In the genomic region with DNA sequence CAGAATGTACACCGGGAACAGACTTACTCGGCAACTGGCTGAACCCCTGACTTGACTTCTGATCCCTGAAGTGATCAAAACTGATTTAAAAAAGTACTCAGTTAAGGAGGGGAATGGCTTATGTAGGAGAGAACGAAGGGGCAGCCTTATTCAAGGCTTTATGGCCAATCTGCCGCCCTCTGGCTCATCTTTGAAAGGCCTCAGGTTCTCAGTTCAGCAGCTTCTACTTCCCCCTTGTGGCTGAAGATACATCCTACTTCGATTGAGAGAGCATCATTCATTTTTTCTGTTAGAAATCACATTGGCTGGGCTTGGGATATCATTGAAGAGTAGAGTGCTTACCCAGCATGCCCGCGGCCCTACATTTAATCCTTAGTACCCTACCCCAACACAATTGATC, we compare ENCODE assay signal across 9 mouse cellular contexts. TPM values are rescaled to one million over a fixed set of nuclear protein-coding genes. Genes with fewer than 3 reads are reported as not detected.
DNase-seq lines count a peak whose midpoint lies in the region; ATAC-seq and TF ChIP-seq lines count a peak whose summit lies in the region.
"Had no signal": no experiment of that assay in that cellular context is flagged by ENCODE, and none has a peak within 500 bp of the region (broad histone marks: within the 10 kb centered on the region; RNA-seq: fewer than 3 reads in every experiment).

No protein-coding gene starts in this region.

- no peak overlapping the region for H3K4me2 ChIP-seq in forebrain, embryonic 14.5 days (ENCODE audit: low read length)
- H3K4me2 ChIP-seq in liver, embryonic 11.5 days, result no peak overlapping the region

- peak; percentile 33 for DNase-seq in forebrain, embryonic 14.5 days (ENCODE audit: low spot score)
- no peak for DNase-seq in forebrain, embryonic 10.5 days (ENCODE audit: extremely low spot score, low spot score)
- peak; percentile 31 for DNase-seq in liver, adult 2 months (ENCODE audit: extremely low read depth, low read depth, low spot score)
- no peak for DNase-seq in liver, embryonic 11.5 days (ENCODE audit: low spot score)
- peak; percentile 78 for DNase-seq in naive thymus-derived CD4-positive, alpha-beta T cell, adult 2 months (ENCODE audit: low read depth)
- DNase-seq in urinary bladder, postnatal 4 days (ENCODE audit: low spot score in 2 of 2), result no peak
- DNase-seq in cerebellum, adult 9-10 months, result no peak

- H3K36me3 ChIP-seq in forebrain, embryonic 14.5 days (ENCODE audit: control insufficient read depth, insufficient read depth, low read length), result no peaks in the 10 kb centered on the region
- H3K36me3 ChIP-seq in forebrain, embryonic 10.5 days (replicated peaks), result no peaks in the 10 kb centered on the region
- no peaks in the 10 kb centered on the region for H3K36me3 ChIP-seq in liver, adult 2 months (ENCODE audit: control insufficient read depth, insufficient read depth, low read length)
- no peaks in the 10 kb centered on the region for H3K36me3 ChIP-seq in liver, embryonic 11.5 days (ENCODE audit: control insufficient read depth, insufficient read depth, low read length)

- TF ChIP-seq CTCF in liver, adult 2 months (IDR thresholded peaks at IDR 0.05; ENCODE audit: low read depth, low read length), result peak; percentile 26; the same call in 1 of the 2 replicates
- peak; percentile 44 for TF ChIP-seq CTCF in cortical plate, adult 2 months (IDR thresholded peaks at IDR 0.05; ENCODE audit: extremely low read depth, insufficient read depth, low read length)

- H3K9me3 ChIP-seq in forebrain, embryonic 14.5 days (replicated peaks; ENCODE audit: control insufficient read depth, low read length), result no peaks in the 10 kb centered on the region
- no peaks in the 10 kb centered on the region; the same call in 1 of the 2 replicates for H3K9me3 ChIP-seq in forebrain, embryonic 10.5 days
- no peaks in the 10 kb centered on the region for H3K9me3 ChIP-seq in liver, embryonic 11.5 days (ENCODE audit: control insufficient read depth, low read length)

- WGBS in forebrain, embryonic 14.5 days, result 59% methylated on average over 7 of the region's 7 CpGs
- 64% methylated on average over 7 of the region's 7 CpGs for WGBS in forebrain, embryonic 10.5 days
- 59% methylated on average over 7 of the region's 7 CpGs for WGBS in liver, adult 2 months
- WGBS in liver, embryonic 11.5 days, result 53% methylated on average over 7 of the region's 7 CpGs

- ATAC-seq in forebrain, embryonic 14.5 days, result no peak
- no peak for ATAC-seq in liver, embryonic 11.5 days (replicated peaks; ENCODE audit: low FRiP score)

- H3K27ac ChIP-seq in forebrain, embryonic 14.5 days (ENCODE audit: low read depth, low read length), result no peak overlapping the region
- H3K27ac ChIP-seq in forebrain, embryonic 10.5 days, result no peak overlapping the region
- H3K27ac ChIP-seq in liver, adult 2 months (replicated peaks; ENCODE audit: insufficient read depth, low read depth, low read length), result no peak overlapping the region
- H3K27ac ChIP-seq in liver, embryonic 11.5 days (ENCODE audit: low read depth, low read length), result no peak overlapping the region
- no peak overlapping the region for H3K27ac ChIP-seq in cortical plate, adult 2 months (ENCODE audit: insufficient read depth, low read length)

- H3K27me3 ChIP-seq in forebrain, embryonic 14.5 days (replicated peaks; ENCODE audit: control insufficient read depth, insufficient read depth, low read length), result no peaks in the 10 kb centered on the region
- H3K27me3 ChIP-seq in forebrain, embryonic 10.5 days (ENCODE audit: poor library complexity, severe bottlenecking), result no peaks in the 10 kb centered on the region
- no peaks in the 10 kb centered on the region for H3K27me3 ChIP-seq in liver, adult 2 months (ENCODE audit: control insufficient read depth, insufficient read depth, low read length)
- no peaks in the 10 kb centered on the region for H3K27me3 ChIP-seq in liver, embryonic 11.5 days (replicated peaks; ENCODE audit: control insufficient read depth, insufficient read depth, low read length)

- H3K4me1 ChIP-seq in forebrain, embryonic 14.5 days (ENCODE audit: control insufficient read depth, insufficient read depth, low read length), result no peaks in the 10 kb centered on the region
- no peaks in the 10 kb centered on the region for H3K4me1 ChIP-seq in forebrain, embryonic 10.5 days
- no peaks in the 10 kb centered on the region; the same call in 1 of the 2 replicates for H3K4me1 ChIP-seq in liver, adult 2 months (ENCODE audit: control insufficient read depth, insufficient read depth, low read length)
- no peaks in the 10 kb centered on the region for H3K4me1 ChIP-seq in liver, embryonic 11.5 days (replicated peaks; ENCODE audit: control insufficient read depth, insufficient read depth, low read length)
- H3K4me1 ChIP-seq in cortical plate, adult 2 months (ENCODE audit: control insufficient read depth, insufficient read depth, low read length), result no peaks in the 10 kb centered on the region

- H3K4me3 ChIP-seq in forebrain, embryonic 14.5 days (ENCODE audit: low read depth, low read length), result no peak overlapping the region
- H3K4me3 ChIP-seq in forebrain, embryonic 10.5 days, result no peak overlapping the region
- H3K4me3 ChIP-seq in liver, adult 2 months (ENCODE audit: insufficient read depth, low read depth, low read length), result no peak overlapping the region
- no peak overlapping the region for H3K4me3 ChIP-seq in liver, embryonic 11.5 days (ENCODE audit: low read depth, low read length)
- no peak overlapping the region for H3K4me3 ChIP-seq in cortical plate, adult 2 months (ENCODE audit: insufficient read depth, low read length)

- TF ChIP-seq POLR2A in liver, adult 2 months (IDR thresholded peaks at IDR 0.05; ENCODE audit: extremely low read depth, insufficient read depth, low read length), result no peak
- TF ChIP-seq POLR2A in cortical plate, adult 2 months (IDR thresholded peaks at IDR 0.05; ENCODE audit: extremely low read depth, insufficient read depth, low read length), result no peak

- no peaks in the 10 kb centered on the region for H3K79me2 ChIP-seq in liver, adult 2 months (ENCODE audit: control insufficient read depth, insufficient read depth, low read length)

- H3K9ac ChIP-seq in forebrain, embryonic 14.5 days (ENCODE audit: low read length), result no peak overlapping the region
- H3K9ac ChIP-seq in liver, adult 2 months (ENCODE audit: low read depth, low read length), result no peak overlapping the region
- no peak overlapping the region for H3K9ac ChIP-seq in liver, embryonic 11.5 days (ENCODE audit: low read depth, low read length)

RNA-seq across cellular contexts. Expression of gene Cd69, which starts 19.2 kb away (rescaled TPM):
- polyA plus RNA-seq in forebrain, embryonic 14.5 days (2014; fragmentation: Nextera tagmentation; extraction: Ambion mirVana), result not detected in 2 replicates
- polyA plus RNA-seq in forebrain, embryonic 10.5 days (2016; fragmentation: Nextera tagmentation; extraction: Ambion mirVana), result 0.09 and 0.11 TPM in 2 replicates
- total RNA-seq in liver, adult 2 months (2014; rRNA removed), result 0.74 and 1.1 TPM in 2 replicates
- 0.15 TPM in 1 of 2 replicates, not detected in the other for polyA plus RNA-seq in liver, adult 2 months (2012; rRNA removed)
- polyA plus RNA-seq in liver, embryonic 11.5 days (2014; fragmentation: Nextera tagmentation; extraction: Ambion mirVana), result 0.96 and 1.1 TPM in 2 replicates
- polyA plus RNA-seq in cortical plate, adult 2 months (2012; rRNA removed), result not detected in 2 replicates
- polyA plus RNA-seq: neural tube, embryonic 14.5 days had no signal

Comparison
In these comparisons a context has a peak if more than half of its experiments do, and no peak if none do; other contexts are left out.
1. DNase-seq: peak in forebrain, embryonic 14.5 days (single experiment), liver, adult 2 months (single experiment) and naive thymus-derived CD4-positive, alpha-beta T cell, adult 2 months (single experiment); none in forebrain, embryonic 10.5 days (single experiment), liver, embryonic 11.5 days (single experiment), urinary bladder, postnatal 4 days (0 of 2) and cerebellum, adult 9-10 months (single experiment).